Mouse (Mus musculus) Muller cell, postnatal 12 days (primary cell): ENCODE data around the gene Spata31d1d.
"Not testable (repeated sequence)": the region's sequence is repeated elsewhere in the genome, so short reads cannot be mapped to it uniquely, and the experiment has no call there.

Source experiments
- DNase-seq: peaks from one replicate; pipeline ENCODE4 v3.0.0-alpha.2; 2015; ENCODE audit errors: inconsistent ontology term

Spata31d1d gene

DNA sequence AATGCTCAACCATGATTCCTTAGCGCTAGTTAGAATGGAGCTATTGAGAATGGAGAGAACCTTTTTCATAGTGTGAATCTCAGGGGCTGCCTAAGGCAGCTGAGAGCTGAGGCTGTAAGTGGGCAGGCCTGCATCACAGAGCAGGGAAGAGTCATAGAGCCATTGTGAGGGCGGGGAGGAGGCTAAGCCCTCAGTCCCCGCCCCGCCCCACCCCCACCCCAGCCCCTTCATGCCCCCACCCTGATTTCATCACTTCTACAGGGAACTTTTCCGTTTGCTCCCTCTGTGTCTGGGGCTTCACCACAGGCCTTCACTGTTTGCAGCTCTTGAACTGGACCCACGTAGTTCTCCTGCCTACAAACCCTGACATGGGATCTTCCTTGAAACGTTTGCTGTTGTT is at the start of gene Spata31d1d:
Gene Spata31d1d (minus strand): TSS at position 101 of the 400 bp plus-strand sequence.
- DNase-seq: no peak

DNA sequence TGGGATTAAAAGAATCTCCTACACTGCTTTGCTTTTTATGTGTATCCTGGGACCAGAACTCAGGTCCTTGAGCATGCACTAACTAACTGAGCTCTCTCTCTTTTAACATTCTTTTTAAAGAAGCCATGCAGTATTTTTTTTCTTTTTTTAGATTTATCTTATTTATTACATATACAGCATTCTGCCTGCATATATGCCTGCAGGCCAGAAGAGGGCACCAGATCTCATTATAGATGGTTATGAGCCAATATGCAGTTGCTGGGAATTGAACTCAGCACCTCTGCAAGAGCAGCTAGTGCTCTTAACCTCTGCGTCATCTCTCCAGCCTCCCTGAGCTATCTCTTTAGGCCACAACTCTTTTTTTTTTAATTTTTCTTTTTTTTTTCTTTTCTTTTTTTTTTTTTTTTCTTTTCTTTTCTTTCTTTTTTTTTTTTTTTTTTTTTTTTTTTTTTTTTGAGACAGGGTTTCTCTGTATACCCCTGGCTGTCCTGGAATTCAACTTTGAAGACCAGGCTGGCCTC is 48.3 kb upstream of the Spata31d1d start:
- not testable (repeated sequence) for DNase-seq

DNA sequence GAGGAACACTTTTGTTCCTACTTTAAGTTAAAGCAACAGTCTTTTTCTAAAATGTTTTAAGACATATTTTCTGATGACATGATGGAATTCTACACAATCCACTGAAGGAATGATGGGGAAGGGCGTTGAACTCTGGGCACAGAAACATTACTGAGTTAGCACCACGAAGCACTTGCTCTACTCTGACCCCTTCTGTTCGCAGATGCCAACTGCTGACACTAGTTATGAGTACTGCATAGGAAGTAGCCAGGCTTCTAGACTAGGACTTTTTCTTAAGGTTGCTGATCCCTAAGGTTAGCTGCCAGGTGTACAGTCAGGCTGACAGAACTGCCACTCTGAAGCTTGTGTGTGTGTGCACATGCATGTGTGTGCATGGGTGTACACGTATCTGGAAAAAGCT is 47.7 kb upstream of the Spata31d1d start:
- DNase-seq: no peak

- DNase-seq: no peak
Measured at GRCm38 (mm10) chr13:59775168-59775567, 43.6 kb upstream of the Spata31d1d start.

DNA sequence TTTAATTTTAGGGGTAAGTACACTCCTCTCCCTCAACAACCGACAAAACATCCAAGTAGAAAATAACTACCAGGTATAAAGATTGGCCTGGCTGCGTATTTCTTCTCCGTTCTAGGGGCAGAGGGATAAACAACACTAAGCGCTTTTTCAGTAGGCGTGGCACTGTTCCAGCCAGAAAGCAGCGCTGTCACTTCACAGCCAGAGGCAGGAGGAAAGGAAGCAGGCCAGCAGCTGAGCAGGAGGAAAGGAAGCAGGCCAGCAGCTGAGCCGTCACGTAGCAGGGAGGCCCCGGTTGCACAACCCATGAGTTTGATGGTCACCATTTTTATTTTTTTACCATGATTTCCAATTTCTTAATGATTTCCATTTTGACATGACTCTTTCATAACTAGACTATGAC is 39.7 kb upstream of the Spata31d1d start:
- DNase-seq: peak; percentile 39

GRCm38 (mm10) chr13:59770847-59771246 is 39.3 kb upstream of the Spata31d1d start:
- DNase-seq: peak; percentile 24

DNA sequence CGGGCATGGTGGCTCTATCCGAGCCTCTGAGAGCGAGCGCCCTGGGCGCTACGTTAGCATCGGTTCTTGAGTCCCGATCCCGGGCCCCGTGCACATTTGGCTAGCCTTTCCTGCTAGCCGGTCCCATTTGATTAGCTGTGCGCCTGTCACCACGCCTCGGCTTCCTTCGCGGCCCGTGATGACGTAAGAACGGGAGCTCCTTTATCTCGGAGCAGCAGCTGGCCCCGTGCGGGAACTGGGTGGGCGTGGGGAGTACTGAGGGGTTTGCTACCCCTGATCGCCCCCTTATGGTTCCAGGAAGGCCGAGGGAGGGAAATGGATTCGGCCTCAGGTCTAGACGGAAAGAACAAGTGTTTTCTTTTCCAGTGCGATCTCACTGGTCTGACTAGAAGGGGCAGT is 38.6 kb upstream of the Spata31d1d start:
- peak; percentile 91 for DNase-seq

DNA sequence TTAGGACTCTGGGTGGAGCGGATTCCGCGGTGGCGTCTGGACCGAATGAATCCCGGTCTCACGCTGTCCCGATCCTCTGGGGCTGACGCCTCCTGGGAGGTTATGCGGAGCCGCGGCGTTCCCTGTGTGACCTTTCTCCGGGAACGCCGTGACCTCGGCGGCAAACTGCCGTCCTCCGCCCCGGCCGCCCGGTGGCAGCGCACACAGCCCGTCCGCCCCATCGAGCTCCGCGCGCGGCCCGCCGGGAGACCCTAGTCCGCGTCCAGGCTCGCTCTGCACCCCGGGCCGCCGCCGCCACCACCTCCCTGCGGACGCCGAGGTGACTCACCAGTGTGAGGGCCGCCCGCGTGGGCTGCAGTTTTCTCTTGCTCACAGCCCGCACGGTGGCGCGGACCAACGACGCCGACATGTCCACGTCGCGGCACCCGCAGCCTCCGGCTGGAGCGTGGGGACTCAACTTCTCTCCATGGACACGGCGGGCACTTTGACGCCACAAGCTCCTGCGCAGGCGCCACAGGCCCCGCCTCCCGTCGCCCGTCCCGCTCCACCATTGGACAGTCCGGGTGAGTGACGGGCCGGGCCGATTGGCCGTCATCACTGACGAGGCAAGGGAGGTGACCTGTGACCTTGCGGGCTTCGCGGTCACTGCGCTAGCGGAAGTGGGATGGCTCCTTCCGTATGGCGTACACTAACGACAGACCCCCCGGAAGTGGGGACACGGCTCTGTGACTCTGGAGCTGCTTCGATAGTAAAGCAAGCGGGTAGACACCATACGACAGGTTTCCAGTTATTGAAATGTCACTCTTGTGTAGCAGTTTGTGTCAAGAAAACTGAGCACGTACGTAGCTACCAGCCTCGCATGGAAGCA is 38.0 kb upstream of the Spata31d1d start, which contains the start of gene Isca1:
Gene Isca1 (minus strand): TSS at position 515 of the 868 bp plus-strand sequence.
- peak; percentile 99 for DNase-seq

GRCm38 (mm10) chr13:59768531-59768930 is 37.0 kb upstream of the Spata31d1d start:
- DNase-seq: no peak

GRCm38 (mm10) chr13:59766786-59767515 is 35.4 kb upstream of the Spata31d1d start:
- DNase-seq: peak; percentile 65

- no peak for DNase-seq
Measured at GRCm38 (mm10) chr13:59762791-59763190, 31.2 kb upstream of the Spata31d1d start.

DNA sequence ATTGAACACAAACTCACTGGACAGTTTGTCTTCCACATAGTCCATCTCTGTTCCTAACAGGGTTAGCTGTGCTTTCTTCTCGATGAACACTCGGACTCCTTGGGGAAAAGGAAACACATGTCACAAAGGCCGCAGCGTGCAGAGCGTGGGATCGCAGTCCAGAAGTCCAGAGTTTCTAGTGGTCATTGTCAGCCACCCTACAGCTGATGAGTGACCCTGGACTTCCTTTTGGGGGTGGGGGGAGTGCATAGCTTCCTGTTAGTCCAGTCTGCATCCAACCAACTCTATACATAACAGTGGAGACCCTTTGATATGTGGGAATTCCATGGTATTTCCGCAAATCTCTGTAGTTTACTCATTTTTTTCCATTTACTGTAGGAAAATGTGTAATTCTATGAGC is 25.4 kb upstream of the Spata31d1d start:
- no peak for DNase-seq

DNA sequence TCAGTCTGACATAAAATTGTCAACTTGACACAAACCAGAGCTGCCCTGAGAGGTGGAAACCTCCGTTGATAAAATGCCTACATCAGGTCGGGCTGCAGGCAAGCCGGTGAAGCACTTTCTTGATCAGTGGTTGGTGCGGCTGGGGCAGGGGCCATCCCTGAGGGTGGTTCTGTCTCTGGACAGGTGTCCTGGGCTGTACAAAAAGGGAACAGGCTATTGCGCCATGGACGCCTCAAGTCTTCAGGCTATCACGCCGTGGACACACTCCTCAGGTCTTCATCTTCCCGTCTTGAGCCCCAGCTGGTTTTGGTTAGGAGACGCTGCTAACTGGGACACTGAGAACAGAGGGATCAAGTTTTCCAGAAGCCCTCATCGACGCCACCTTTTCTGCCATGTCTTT is 18.8 kb upstream of the Spata31d1d start:
- no peak for DNase-seq

- DNase-seq: no peak
Measured at GRCm38 (mm10) chr13:59746711-59747110, 15.2 kb upstream of the Spata31d1d start, which contains the start of gene 1700014D04Rik. TSS of gene 1700014D04Rik (minus strand) at chr13:59746752.

DNA sequence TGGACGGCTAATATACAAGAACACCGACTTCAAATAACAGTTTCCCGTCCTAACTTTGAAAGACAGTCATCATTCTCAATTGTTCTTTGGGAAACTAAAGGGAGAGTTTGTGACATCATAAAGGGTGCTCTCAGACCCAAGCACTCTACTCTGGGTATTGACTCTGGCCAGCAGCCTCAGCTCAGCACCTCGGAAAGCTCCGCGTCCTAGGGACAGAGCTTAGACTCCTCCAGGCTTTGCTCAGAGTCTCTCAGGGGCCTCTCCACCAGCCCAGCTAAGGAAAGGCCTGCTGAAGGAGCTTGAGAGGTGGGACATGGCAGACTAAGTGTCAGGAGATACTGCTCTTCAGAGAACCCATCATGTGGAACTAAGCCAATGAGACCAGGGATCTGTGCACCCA is 14.6 kb upstream of the Spata31d1d start:
- DNase-seq: no peak

- no peak for DNase-seq
Measured at GRCm38 (mm10) chr13:59745462-59745861, 13.9 kb upstream of the Spata31d1d start.

DNA sequence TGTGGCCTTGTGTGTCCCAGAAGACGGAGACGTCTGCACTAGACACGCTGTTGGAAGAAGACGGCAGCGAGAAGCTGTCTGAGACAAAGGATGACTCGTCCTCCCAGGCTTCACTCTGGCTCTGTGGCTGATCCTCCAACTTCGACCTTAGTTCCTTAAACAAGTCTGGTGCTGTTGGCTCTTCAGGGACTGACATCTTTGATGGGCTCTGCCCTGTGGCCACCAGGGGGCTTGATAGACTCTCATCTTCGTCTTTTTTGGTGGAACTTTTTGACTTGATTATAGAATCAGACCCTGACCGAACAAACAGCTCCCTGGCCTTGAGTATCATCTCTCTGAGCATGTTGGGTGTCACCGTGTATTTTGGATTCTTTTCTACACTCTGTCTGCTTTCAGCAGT is 10.1 kb upstream of the Spata31d1d start:
- no peak for DNase-seq

DNA sequence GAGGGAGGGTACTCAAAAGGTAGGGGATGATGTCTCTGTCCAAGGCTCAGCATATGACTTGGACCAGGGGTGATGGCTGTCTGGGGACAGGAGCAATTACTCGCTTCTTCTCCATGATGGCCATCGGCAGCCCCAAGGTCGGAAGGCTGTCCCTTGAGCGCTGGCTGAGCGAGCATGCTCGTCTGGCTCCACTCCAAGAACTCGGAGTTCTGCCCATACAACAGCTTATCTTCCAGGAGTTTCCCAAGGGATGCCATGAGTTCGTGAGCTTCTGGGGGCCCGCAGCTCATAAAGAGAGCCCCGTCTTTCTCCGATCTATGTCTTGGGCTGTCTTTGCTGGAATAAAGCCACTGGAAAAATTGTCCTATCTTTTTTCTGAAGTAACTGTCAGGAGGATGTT is 9.5 kb upstream of the Spata31d1d start:
- no peak for DNase-seq

GRCm38 (mm10) chr13:59739397-59739796 is 7.8 kb upstream of the Spata31d1d start:
- DNase-seq: no peak

DNA sequence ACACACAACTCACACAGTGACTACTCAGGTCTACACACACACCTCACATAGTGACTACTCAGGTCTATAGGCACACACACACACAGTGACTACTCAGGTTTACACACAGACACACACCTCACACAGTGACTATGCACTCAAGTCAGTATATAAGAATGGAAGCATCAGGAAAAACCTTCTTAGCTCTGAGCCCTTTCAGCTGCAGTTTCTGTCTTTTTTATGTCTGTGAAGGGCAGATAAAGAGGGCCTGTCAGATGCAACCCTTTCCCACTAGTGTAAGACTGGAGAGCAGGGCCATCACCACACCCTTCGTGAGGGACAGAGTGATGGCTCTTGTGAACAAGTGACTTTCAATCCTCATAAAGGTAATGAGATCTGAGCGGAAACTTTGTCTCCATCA is 6.9 kb upstream of the Spata31d1d start:
- DNase-seq: no peak

GRCm38 (mm10) chr13:59735190-59735589 is 3.6 kb upstream of the Spata31d1d start:
- DNase-seq: peak; percentile 71

DNA sequence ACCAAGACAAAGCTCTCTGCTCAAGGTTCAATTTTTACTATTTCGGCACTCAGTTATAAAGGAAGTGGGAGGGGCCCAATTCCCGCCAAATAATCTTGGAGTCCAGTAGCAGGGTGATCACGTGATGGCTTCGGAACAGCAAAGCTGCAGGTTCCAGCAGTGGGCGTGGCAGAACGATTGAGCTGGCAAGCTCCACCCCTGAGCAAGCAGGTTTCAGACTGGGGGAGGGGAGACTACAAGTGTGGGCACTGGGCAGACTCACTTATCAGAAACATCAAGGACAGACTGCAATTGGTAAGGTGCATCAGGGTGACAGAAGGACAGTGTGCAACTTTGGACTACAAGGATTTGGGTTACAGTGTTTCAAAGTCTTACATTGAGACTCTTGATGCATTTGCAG is 2.8 kb upstream of the Spata31d1d start:
- DNase-seq: not testable (repeated sequence)
